Mouse (Mus musculus): ENCODE measurements around the gene Exoc7.

Exoc7 gene

GRCm38 (mm10) chr11:116307019-116307725, at the start of gene Exoc7:
Gene Exoc7 (minus strand): TSS chr11:116307233.
- DNase-seq = no peak

DNA sequence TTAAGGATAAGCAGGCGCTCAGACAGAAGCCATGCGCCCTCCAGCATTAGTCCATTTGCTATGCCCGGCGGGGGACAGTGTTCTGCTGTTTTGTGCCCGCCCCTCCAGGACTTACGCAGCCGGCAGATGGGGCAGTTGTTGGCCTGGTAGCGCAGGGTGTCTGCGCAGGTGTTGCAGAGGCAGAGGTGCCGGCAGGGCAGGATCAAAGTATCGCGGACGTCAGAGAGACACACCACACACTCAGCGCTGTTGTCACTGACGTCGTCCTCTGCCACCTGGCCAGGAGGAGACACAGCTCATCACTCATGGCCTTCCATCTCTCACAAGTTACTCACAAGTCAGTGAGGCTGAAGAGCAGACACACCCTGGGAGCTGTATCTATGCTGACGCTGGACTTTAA, 47.5 kb upstream of the Exoc7 start:
- no peak for DNase-seq

DNA sequence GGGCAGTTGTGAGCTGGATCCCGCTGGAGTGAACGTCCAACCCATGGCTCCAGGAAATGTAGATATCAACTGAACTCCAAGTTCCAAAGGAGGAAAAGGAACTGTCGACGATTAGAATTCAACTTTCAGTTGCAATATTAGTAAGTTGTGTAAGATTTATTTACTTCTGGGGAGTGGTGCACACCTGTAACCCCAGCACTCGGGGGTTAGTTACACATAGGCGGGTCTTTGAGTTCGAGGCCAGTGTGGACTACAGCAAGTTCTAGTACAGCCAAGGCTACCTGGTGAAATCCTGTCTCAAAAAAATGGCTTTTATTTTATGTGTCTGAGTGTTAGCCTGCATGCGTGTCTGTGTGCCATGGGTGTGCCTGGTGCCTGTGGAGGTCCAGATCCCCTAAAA, 46.5 kb upstream of the Exoc7 start:
- no peak for DNase-seq

GRCm38 (mm10) chr11:116351294-116351693, 44.3 kb upstream of the Exoc7 start:
- DNase-seq = no peak

GRCm38 (mm10) chr11:116347955-116348354, 40.9 kb upstream of the Exoc7 start:
- DNase-seq = no peak

GRCm38 (mm10) chr11:116347012-116347411, 40.0 kb upstream of the Exoc7 start:
- no peak for DNase-seq

GRCm38 (mm10) chr11:116342069-116342791, 35.2 kb upstream of the Exoc7 start:
- DNase-seq = no peak

- DNase-seq = no peak
Measured at GRCm38 (mm10) chr11:116337531-116337930, 30.5 kb upstream of the Exoc7 start.

- no peak for DNase-seq
Measured at GRCm38 (mm10) chr11:116337000-116337399, 30.0 kb upstream of the Exoc7 start.

- no peak for DNase-seq
Measured at GRCm38 (mm10) chr11:116336393-116336792, 29.4 kb upstream of the Exoc7 start.

GRCm38 (mm10) chr11:116335244-116336036, 28.4 kb upstream of the Exoc7 start, which contains the start of gene Foxj1:
Gene Foxj1 (minus strand): TSS chr11:116335399.
- peak; percentile 81 for DNase-seq

GRCm38 (mm10) chr11:116334417-116334782, 27.4 kb upstream of the Exoc7 start:
- DNase-seq = no peak

GRCm38 (mm10) chr11:116333526-116334416, 26.7 kb upstream of the Exoc7 start:
- DNase-seq = no peak

- no peak for DNase-seq
Measured at GRCm38 (mm10) chr11:116332983-116333270, 25.9 kb upstream of the Exoc7 start.

- DNase-seq = no peak
Measured at GRCm38 (mm10) chr11:116332232-116332982, 25.4 kb upstream of the Exoc7 start.

GRCm38 (mm10) chr11:116330211-116330518, 23.1 kb upstream of the Exoc7 start:
- no peak for DNase-seq

- DNase-seq = no peak
Measured at GRCm38 (mm10) chr11:116329314-116330210, 22.5 kb upstream of the Exoc7 start.

DNA sequence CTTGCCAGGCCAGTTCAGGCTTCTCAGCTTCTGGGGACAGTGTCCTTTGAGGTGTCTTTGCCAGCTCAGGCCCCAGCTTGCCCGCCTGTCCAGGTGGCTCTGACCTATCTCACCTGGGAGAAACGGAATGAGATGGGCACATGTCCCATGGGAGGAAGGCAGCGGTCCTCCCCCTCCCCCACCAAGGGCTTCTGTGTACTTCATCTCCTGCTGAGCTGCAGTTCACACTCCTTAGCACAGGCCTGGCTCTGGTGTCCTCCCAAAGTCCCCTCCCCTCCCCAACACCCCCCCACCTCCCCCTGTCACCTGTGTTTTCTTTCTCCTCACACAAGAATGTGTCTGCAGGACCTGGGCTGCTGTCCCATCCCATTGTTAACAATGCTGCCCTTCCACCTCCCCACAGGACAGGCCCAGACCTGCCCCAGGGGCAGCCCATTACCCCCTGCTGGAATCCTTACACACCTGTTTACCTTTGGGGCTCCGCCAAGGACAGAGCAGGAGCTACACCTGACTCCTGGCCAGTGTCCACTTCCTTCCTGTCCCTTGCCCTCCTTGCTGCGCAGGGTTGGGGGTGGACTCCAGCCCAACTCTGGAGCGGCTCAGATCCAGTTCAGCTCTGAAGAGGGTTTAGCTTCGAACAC, 20.1 kb upstream of the Exoc7 start:
- no peak for DNase-seq

GRCm38 (mm10) chr11:116318719-116319659, 12.0 kb upstream of the Exoc7 start:
- DNase-seq = peak; percentile 80
